Mouse (Mus musculus) E14TG2a.4 (cell line): ENCODE measurements around the gene Hist1h3f.
"Not testable (repeated sequence)": the region's sequence is repeated elsewhere in the genome, so short reads cannot be mapped to it uniquely, and the experiment has no call there.

ENCODE experiments used
- CTCF ChIP-seq: conservative IDR thresholded peaks from 2 replicates; pipeline ENCODE4 v1.5.1; 2014; ENCODE audit warnings: low read length
- POU5F1 ChIP-seq: IDR thresholded peaks from 2 replicates; pipeline ENCODE4 v1.6.1; 2014; ENCODE audit warnings: low read length, borderline replicate concordance

- not testable (repeated sequence) for TF ChIP-seq CTCF, POU5F1
Measured at GRCm38 (mm10) chr13:23570261-23571021, 26.6 kb downstream of the Hist1h3f start.
